Mouse (Mus musculus): ENCODE data around the gene Mpv17l2. TPM values are rescaled to one million over a fixed set of nuclear protein-coding genes. Genes with fewer than 3 reads are reported as not detected.
A peak's percentile ranks its signal among the peaks of the same experiment; 100 is the strongest.

The Mpv17l2 gene
- polyA plus RNA-seq, 1 experiment from 2014 or later, result 34.5 TPM

DNA sequence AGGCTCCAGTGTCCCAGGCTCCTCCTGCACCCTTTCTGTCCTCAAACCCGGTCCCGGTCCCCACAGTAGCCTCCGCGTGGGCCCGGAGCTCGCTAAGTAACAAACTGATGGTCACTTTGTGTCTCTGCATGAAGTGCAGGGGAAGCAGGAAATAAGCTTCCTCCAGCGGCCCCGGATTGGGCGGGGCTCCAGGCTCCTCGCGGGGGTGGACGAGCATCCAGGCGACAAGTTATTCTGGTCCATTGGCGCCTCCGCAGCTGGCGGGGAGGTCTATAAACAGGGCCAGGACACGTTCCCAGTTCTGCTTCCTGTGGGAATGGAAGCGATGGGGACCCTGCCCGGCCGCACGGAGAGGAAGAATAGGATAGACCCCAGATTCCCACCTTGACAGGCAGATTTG is 7.6 kb downstream of the Mpv17l2 start:
- H3K27ac ChIP-seq, result peak overlapping the region; percentile 19; the same call in 1 of the 2 replicates
- WGBS, result 40% methylated on average over 21 of the region's 21 CpGs

DNA sequence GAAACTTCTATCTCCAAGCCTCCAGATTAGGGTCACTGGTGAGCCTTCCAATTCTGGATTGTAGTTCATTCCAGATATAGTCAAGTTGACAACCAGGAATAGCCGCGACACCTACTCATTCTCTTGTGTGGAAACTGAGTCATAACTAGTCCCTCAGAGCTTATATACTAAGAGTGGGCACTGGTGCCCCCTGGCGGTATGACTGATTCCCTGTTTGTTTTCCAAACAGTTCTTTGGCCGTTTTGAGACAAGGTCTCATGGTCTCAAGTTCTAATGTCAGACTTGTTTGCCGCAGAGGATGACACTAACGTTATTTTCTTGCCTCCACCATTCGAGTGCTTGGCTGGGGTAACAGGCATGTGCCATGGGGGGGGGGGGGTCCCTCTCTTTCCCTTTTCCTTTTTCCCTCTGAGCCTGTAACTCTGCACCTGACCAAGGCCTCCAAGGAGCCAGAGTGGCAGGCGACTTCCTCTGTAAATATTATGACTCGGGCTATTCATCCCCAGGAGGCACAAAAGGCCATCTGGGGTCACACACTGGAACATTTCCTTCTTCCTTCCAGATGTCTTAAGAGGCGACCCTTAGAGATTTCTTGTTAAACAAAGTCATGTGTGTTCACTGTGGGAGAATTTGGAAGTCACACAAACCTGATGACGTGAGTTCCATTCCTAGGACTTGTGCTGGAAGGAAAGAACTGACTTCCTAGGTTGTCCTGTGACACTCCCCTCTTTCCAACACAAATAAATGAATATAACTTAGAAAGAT is 8.6 kb downstream of the Mpv17l2 start:
- H3K4me2 ChIP-seq, result no peak overlapping the region
- no peak for ATAC-seq (ENCODE audit: low FRiP score)
- H3K9ac ChIP-seq, result no peak overlapping the region
- H3K27me3 ChIP-seq, result peaks cover 32% of the 10 kb centered on the region
- H3K36me3 ChIP-seq (replicated peaks), result peaks cover 9% of the 10 kb centered on the region
- H3K27ac ChIP-seq, result no peak overlapping the region
- 45% methylated on average over 11 of the region's 11 CpGs for WGBS
- no peak overlapping the region for H3K4me3 ChIP-seq (replicated peaks)
- H3K4me1 ChIP-seq, result peaks cover 19% of the 10 kb centered on the region
- H3K9me3 ChIP-seq, result no peaks in the 10 kb centered on the region

More for the DNA sequence above, 7.6 kb downstream of the Mpv17l2 start:
- peaks cover 24% of the 10 kb centered on the region for H3K4me1 ChIP-seq
- H3K9ac ChIP-seq, result no peak overlapping the region
- peaks cover 19% of the 10 kb centered on the region for H3K36me3 ChIP-seq (replicated peaks)
- 0 out of 2 replicates have a peak overlapping the region, but pooled peaks have one; percentile 8 for H3K4me3 ChIP-seq (replicated peaks)
- no peak for ATAC-seq (ENCODE audit: low FRiP score)
- no peaks in the 10 kb centered on the region for H3K9me3 ChIP-seq
- H3K4me2 ChIP-seq, result no peak overlapping the region
- H3K27me3 ChIP-seq, result peaks cover 22% of the 10 kb centered on the region

DNA sequence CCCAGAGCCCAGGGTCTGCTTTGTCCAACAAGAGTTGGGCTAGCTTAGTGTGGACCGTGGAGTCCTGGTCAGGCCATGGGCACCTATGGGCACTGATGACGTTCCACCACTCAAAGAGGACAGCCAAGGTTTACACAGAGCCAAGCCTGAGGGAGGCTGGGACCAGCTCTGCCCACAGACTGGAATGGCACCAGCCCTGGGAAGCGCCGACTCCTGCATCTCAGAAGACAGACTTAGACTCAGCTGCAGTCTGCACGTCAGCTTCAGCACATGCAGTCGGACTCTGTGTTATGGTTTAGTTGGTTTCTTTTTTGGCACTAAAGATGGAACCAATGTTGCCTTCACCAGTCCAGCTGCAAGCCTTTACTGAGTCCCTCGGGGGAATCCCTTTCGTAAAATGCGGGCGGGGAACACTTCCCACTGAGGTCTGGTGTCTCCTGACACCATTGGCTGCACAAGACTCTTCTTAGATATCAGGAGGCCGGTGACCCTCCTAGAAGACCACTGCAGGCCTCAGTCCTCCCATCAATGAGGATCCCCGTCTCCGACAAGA is 10.5 kb downstream of the Mpv17l2 start:
- H3K9me3 ChIP-seq, result no peaks in the 10 kb centered on the region
- 86% methylated on average over 13 of the region's 13 CpGs for WGBS
- H3K4me1 ChIP-seq, result peaks cover 9% of the 10 kb centered on the region
- H3K4me3 ChIP-seq (replicated peaks), result no peak overlapping the region
- no peaks in the 10 kb centered on the region for H3K36me3 ChIP-seq (replicated peaks)
- no peak for ATAC-seq (ENCODE audit: low FRiP score)
- no peak overlapping the region for H3K27ac ChIP-seq
- H3K9ac ChIP-seq, result no peak overlapping the region
- no peak overlapping the region for H3K4me2 ChIP-seq
- peaks cover 52% of the 10 kb centered on the region for H3K27me3 ChIP-seq

DNA sequence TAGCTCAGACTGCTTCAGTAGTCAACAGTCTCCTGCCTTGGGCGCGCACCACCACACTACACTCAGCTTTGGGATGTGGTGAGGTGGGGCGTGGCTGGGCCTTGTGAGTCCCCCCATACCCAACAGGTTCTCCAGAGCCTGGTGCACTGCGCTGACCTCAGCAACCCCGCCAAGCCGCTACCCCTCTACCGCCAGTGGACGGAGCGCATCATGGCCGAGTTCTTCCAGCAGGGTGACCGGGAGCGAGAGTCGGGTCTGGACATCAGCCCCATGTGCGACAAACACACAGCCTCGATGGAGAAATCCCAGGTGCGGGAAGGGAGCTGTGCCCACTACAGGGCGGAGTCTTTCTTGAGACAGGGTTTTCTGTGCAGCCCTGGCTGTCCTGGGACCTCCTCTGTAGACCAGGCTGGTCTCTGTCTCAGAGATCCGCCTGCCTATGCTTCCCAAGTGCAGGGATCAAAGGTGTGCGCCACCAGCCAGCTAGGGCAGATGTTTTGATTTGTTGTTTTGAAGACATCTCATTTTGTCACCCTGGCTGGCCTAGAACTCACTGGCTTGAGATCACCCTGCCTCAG is 11.6 kb downstream of the Mpv17l2 start:
- Histone ChIP-seq H3K36me3 (replicated peaks) (no peaks in the 10 kb centered on the region), H3K4me3 (replicated peaks) (no peak overlapping the region), H3K4me1 (peaks cover 8% of the 10 kb centered on the region), H3K4me2 (no peak overlapping the region), H3K27me3 (peaks cover 62% of the 10 kb centered on the region), H3K27ac (no peak overlapping the region), H3K9ac (no peak overlapping the region), H3K9me3 (no peaks in the 10 kb centered on the region)
- no peak for ATAC-seq (ENCODE audit: low FRiP score)
- 83% methylated on average over 19 of the region's 19 CpGs for WGBS

DNA sequence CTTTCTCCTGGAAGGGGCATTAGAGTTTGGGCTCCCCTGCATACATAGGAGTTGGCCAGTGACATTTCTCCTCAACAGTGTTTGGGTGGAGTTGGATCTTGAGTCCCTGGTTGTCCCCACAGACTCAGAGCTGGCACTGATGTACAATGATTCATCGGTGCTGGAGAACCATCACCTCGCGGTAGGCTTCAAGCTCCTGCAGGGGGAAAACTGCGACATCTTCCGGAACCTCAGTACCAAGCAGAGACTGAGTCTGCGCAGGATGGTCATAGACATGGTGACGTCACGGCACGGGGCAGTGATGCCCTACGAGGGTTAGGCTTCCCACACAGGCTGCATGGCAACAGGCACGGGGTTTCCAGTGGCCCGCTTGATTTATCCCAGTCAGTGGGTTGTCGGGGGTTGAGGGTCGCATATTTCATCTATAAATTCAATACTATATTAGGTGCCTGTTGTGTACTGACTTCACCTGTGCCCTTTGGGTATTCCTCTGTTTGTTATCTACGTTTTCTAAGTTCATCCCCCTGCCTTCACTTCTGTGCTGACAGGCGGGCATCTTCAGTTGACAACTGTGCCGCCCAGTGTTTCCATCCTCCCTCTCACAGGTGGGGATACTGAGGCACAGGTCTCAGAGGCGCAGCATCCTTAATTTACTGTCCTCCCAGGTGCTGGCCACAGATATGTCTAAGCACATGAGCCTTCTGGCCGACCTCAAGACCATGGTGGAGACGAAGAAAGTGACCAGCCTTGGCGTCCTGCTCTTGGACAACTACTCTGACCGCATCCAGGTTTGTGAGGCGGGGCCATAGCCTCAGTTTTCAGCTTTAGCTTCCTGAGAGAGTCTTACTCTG is 12.3 kb downstream of the Mpv17l2 start:
- H3K27me3 ChIP-seq, result peaks cover 69% of the 10 kb centered on the region
- no peaks in the 10 kb centered on the region for H3K9me3 ChIP-seq
- H3K9ac ChIP-seq, result no peak overlapping the region
- no peak overlapping the region for H3K4me2 ChIP-seq
- WGBS, result 88% methylated on average over 23 of the region's 23 CpGs
- H3K4me3 ChIP-seq (replicated peaks), result no peak overlapping the region
- no peaks in the 10 kb centered on the region for H3K36me3 ChIP-seq (replicated peaks)
- peaks cover 14% of the 10 kb centered on the region for H3K4me1 ChIP-seq
- no peak overlapping the region for H3K27ac ChIP-seq
- ATAC-seq (ENCODE audit: low FRiP score), result no peak

DNA sequence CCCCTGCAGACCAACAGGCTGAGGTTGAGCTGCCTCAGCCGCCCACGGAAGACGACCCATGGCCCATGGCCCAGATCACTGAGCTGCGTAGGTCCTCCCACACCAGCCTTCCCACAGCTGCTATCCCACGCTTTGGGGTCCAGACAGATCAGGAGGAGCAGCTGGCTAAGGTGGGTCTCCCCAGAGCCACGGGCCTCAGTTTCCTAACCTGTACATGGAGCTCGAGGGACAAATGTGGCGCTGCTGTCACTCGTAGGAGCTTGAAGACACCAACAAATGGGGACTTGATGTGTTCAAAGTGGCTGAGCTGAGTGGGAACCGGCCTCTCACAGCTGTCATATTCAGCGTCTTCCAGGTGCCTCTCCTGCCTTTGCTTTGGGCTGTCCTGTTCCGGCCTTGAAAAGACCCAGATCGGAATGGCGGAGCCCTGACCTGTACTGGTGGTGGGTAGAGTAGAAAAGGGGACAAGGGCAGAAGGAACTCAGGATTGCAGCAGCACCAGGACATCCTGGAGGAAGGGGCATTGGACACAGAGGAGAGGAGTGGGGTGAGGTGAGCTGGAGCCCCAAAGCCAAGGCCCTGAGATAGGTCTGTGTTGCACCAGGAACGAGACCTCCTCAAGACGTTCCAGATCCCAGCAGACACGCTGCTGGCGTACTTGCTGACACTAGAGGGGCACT is 13.4 kb downstream of the Mpv17l2 start:
- H3K4me2 ChIP-seq, result no peak overlapping the region
- no peaks in the 10 kb centered on the region for H3K36me3 ChIP-seq (replicated peaks)
- no peak overlapping the region for H3K4me3 ChIP-seq (replicated peaks)
- no peaks in the 10 kb centered on the region for H3K9me3 ChIP-seq
- peaks cover 80% of the 10 kb centered on the region for H3K27me3 ChIP-seq
- H3K4me1 ChIP-seq, result peaks cover 18% of the 10 kb centered on the region
- no peak for ATAC-seq (ENCODE audit: low FRiP score)
- no peak overlapping the region for H3K9ac ChIP-seq
- H3K27ac ChIP-seq, result no peak overlapping the region
- 91% methylated on average over 18 of the region's 18 CpGs for WGBS

DNA sequence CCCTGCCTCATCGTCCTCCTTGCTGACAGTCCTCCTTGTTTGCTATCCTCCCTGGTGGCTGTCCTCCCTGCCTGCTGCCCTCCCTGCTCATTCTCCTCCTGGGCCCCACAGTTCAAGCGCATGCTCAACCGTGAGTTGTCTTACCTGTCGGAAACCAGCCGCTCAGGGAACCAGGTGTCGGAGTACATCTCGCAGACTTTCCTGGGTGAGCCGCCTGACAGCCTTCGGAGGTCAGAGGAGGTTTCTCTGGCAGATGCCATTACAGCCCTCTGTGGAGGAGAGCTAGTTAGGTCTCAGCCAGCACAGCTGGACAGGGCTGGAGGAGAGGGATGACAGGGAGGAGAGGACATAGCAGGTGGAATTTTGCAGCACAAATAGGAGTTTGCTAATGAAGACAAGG is 14.1 kb downstream of the Mpv17l2 start:
- no peak overlapping the region for H3K27ac ChIP-seq
- H3K4me2 ChIP-seq, result no peak overlapping the region
- H3K9ac ChIP-seq, result no peak overlapping the region
- H3K4me3 ChIP-seq (replicated peaks), result no peak overlapping the region
- WGBS, result 77% methylated on average over 9 of the region's 9 CpGs
- H3K27me3 ChIP-seq, result peaks cover 87% of the 10 kb centered on the region
- H3K4me1 ChIP-seq, result peaks cover 18% of the 10 kb centered on the region
- ATAC-seq (ENCODE audit: low FRiP score), result no peak
- H3K36me3 ChIP-seq (replicated peaks), result no peaks in the 10 kb centered on the region
- no peaks in the 10 kb centered on the region for H3K9me3 ChIP-seq

DNA sequence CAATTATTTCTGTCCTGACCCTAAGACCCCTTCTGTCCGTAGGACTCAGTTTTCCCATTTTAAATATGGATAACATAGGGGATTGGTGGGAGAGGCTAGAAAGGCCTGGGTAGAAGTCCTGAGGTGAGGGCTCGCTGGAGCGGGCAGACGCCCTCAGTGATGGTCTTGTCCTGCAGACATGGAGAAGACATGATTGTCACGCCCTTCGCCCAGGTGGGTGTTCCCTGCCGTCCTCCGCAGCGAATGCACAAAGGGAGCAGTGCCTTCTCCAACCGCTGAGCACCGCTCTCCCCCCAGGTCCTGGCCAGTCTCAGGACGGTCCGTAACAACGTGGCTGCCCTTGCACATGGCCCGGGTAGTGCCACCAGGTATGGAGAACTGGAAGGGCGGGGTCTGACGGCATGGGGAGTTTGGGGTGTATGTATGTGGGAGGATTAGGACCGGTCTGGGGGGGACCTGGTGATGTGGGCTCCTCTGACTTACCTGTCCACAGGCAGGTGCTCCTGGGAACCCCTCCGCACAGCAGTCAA is 15.0 kb downstream of the Mpv17l2 start:
- H3K4me1 ChIP-seq, result peaks cover 18% of the 10 kb centered on the region
- no peak overlapping the region for H3K4me3 ChIP-seq (replicated peaks)
- WGBS, result 56% methylated on average over 19 of the region's 19 CpGs
- no peak overlapping the region for H3K4me2 ChIP-seq
- H3K27me3 ChIP-seq, result peaks cover 96% of the 10 kb centered on the region
- H3K9me3 ChIP-seq, result no peaks in the 10 kb centered on the region
- H3K27ac ChIP-seq, result no peak overlapping the region
- H3K9ac ChIP-seq, result no peak overlapping the region
- no peaks in the 10 kb centered on the region for H3K36me3 ChIP-seq (replicated peaks)
- no peak for ATAC-seq (ENCODE audit: low FRiP score)

DNA sequence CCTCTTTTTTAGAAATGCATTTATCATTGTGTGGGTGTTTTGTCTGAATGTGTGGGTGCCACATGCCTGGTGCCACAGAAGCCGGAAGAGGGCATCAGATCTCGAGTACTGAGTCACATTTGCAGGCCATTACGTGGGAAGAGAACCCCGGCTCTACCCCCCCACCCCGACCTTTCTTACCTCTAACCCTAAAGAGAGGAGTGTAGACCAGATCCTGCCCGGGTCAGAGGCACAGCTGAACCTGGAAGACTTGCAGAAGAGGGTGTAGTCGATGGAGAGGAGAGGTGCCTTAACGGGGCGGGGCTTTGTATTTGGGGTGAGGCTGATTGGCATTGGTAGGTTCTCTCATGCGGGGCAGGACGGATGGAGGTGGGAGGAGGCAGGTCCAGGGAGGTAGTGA is 15.9 kb downstream of the Mpv17l2 start:
- H3K9me3 ChIP-seq, result no peaks in the 10 kb centered on the region
- H3K9ac ChIP-seq, result no peak overlapping the region
- H3K27me3 ChIP-seq, result peaks cover 90% of the 10 kb centered on the region
- 66% methylated on average over 11 of the region's 11 CpGs for whole genome bisulfite sequencing
- H3K4me3 ChIP-seq (replicated peaks), result no peak overlapping the region
- H3K4me1 ChIP-seq, result peaks cover 18% of the 10 kb centered on the region
- no peak overlapping the region for H3K27ac ChIP-seq
- no peak overlapping the region for H3K4me2 ChIP-seq
- ATAC-seq (ENCODE audit: low FRiP score), result no peak
- H3K36me3 ChIP-seq (replicated peaks), result no peaks in the 10 kb centered on the region

DNA sequence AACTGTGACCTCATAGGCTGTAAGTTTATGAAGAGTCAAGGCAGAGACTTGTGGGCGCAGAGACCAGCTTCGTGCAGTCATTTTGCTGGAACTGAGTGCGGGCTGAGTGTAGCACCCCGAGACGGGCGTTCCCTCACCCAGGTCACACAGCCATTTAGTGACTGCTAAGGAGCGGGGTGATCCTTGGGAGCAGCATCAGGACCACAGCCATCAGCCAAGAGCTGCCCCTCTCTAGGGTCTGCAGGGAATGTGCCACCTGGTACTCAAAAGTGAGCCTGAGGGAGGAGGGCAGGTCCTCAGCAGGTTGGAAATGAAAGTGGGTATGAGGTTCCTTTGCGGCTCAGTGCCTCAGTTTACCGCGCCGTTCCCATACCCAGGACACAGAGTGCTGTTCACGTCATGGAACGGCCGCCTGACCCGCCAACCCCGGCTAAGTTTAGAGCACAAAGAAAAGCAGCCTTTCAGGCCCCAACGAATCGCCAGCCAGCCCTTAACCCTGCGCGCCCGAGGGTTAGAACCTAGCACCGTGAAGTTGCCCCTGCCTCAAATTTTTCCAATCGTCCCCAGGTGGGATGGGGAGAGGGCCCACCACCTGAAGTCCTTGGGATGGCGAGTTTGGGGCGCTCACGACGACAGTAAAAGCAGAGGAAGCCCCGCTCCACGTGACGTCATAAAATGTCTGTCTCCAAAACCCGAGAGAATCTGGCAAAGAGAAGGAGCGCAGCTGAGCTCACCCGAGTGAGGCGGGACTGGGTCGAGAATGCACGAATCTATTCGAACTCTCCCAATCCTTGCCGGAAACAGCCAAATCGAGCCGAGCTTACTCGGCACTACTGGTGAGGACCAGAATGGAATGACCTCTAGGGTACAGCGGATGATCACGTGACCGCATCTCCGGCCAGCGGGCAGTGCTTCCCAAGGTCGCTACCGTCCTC is 16.8 kb downstream of the Mpv17l2 start:
- WGBS, result 4% methylated on average over 48 of the region's 48 CpGs
- peak; percentile 25; the same call in 1 of the 2 replicates for ATAC-seq (ENCODE audit: low FRiP score)
- Histone ChIP-seq H3K4me2 (peak overlapping the region; percentile 49), H3K4me1 (peaks cover 18% of the 10 kb centered on the region), H3K4me3 (replicated peaks) (peak overlapping the region; percentile 26), H3K36me3 (replicated peaks) (no peaks in the 10 kb centered on the region), H3K27ac (no peak overlapping the region), H3K27me3 (peaks cover 82% of the 10 kb centered on the region), H3K9ac (peak overlapping the region; percentile 25; the same call in 1 of the 2 replicates), H3K9me3 (no peaks in the 10 kb centered on the region)

Measured in forebrain, embryonic 12.5 days (tissue).